Mouse (Mus musculus) small intestine, adult 10 weeks (tissue): ENCODE results near the gene Zfp52. TPM values are rescaled to one million over a fixed set of nuclear protein-coding genes. Genes with fewer than 3 reads are reported as not detected.

ENCODE experiments used
- polyA plus RNA-seq: library from polyadenylated mRNA; stranded (reverse); fragments of 350-450 nt; fragmentation: Illumina TruSeq; extraction: RNeasy Lipid Tissue Mini Kit (QIAGEN cat#74804); gene quantifications from one replicate; pipeline ENCODE4 v1.2.3, GENCODE M21; 2014; ENCODE audit warnings: low replicate concordance

Zfp52 gene
- 18.7 TPM for polyA plus RNA-seq

GRCm38 (mm10) chr17:21535096-21536001 is at the start of gene Zfp52:
TSS of gene Zfp52 (plus strand) at chr17:21535539.

GRCm38 (mm10) chr17:21488760-21489499 is 46.4 kb upstream of the Zfp52 start, which contains the start of gene Zfp53:
TSS of gene Zfp53 (plus strand) at chr17:21488998.

GRCm38 (mm10) chr17:21566728-21567349 is 31.5 kb downstream of the Zfp52 start, which contains the start of gene Zfp948:
TSS of gene Zfp948 (plus strand) at chr17:21567008.

Other genes starting within 250 kb of the Zfp52 start
- not detected for gene Vmn1r237, start 223.7 kb upstream of the Zfp52 start, polyA plus RNA-seq
- 15.6 TPM for gene Zfp677, start 151.8 kb upstream of the Zfp52 start, polyA plus RNA-seq
- gene Zfp54, start 112.3 kb upstream of the Zfp52 start, polyA plus RNA-seq, result 42.0 TPM
- gene Zfp51, start 85.2 kb upstream of the Zfp52 start, polyA plus RNA-seq, result 60.4 TPM
- 64.2 TPM for gene Zfp53, start 46.5 kb upstream of the Zfp52 start, polyA plus RNA-seq
- 54.0 TPM for gene Zfp948, start 31.5 kb downstream of the Zfp52 start, polyA plus RNA-seq
- gene Zfp983, start 115.1 kb downstream of the Zfp52 start, polyA plus RNA-seq, result 39.7 TPM
- gene Gm10226, start 156.3 kb downstream of the Zfp52 start, polyA plus RNA-seq, result 44.6 TPM
- gene Zfp760, start 172.2 kb downstream of the Zfp52 start, polyA plus RNA-seq, result 26.7 TPM
- gene Zfp229, start 195.3 kb downstream of the Zfp52 start, polyA plus RNA-seq, result 11.9 TPM